Mouse (Mus musculus): Measurements from ENCODE around the gene Rabl3. TPM values are rescaled to one million over a fixed set of nuclear protein-coding genes. Genes with fewer than 3 reads are reported as not detected.

Rabl3 gene
- polyA plus RNA-seq (2017; shearing (Covaris generic)) = 16.2 TPM

GRCm38 (mm10) chr16:37539611-37540580 lies at the start of gene Rabl3, which contains the start of gene Gtf2e1:
Rabl3 (plus strand) TSS chr16:37539885.
Gtf2e1 (minus strand) TSS chr16:37539789.

GRCm38 (mm10) chr16:37579994-37580393 lies 40.3 kb downstream of the Rabl3 start, which contains the start of gene Hgd:
Hgd (plus strand) TSS chr16:37580153.

Other genes with a start within 250 kb of the Rabl3 start
- gene Stxbp5l, start 154.9 kb upstream of the Rabl3 start, polyA plus RNA-seq (2017; shearing (Covaris generic)) = 0.16 TPM
- gene Gtf2e1, start 96 bp upstream of the Rabl3 start, polyA plus RNA-seq (2017; shearing (Covaris generic)) = 29.6 TPM
- gene Hgd, start 40.3 kb downstream of the Rabl3 start, polyA plus RNA-seq (2017; shearing (Covaris generic)) = 0.38 TPM
- gene Ndufb4, start 114.6 kb downstream of the Rabl3 start, polyA plus RNA-seq (2017; shearing (Covaris generic)) = 76.0 TPM
- gene Fstl1, start 237.0 kb downstream of the Rabl3 start, polyA plus RNA-seq (2017; shearing (Covaris generic)) = not detected

All from CD4-positive, CD25-positive, alpha-beta regulatory T cell, adult 9 weeks (primary cell).